Mouse (Mus musculus) inflammation-experienced regulatory T-cells, adult 16 weeks (primary cell): ENCODE results near the gene Slc22a26. TPM values are rescaled to one million over a fixed set of nuclear protein-coding genes. Genes with fewer than 3 reads are reported as not detected.

ENCODE experiments used
- polyA plus RNA-seq: library from polyadenylated mRNA; unstranded; fragments of 100-300 nt; shearing (Covaris generic); gene quantifications from one replicate; pipeline ENCODE4 v1.2.1, GENCODE M21; 2017

The Slc22a26 gene
- polyA plus RNA-seq = not detected

DNA sequence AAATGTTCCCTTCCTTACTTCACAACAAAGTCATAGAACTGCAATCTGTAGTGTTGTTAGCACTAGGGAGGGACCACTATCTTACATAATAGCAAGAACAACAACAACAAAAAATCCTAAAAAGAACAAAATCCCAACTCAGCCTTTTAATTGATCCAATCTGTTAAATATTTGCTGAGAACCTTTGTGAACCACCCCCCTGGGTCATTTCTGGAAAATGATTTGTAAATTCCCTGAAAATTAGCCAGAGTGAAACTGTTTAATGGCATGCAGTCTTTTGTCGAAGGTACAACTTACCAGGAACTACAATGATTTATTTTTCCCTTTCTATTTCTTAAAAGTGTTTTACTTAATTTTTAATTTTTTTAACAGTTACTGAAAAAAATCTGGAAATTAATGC lies at the start of gene Slc22a26:
TSS of gene Slc22a26 (minus strand) at position 97 of the 400 bp plus-strand sequence.

Other genes with a start within 250 kb of the Slc22a26 start
- gene Pla2g16, start 245.2 kb downstream of the Slc22a26 start, polyA plus RNA-seq = 111 TPM
- not detected for gene Lgals12, start 195.5 kb downstream of the Slc22a26 start, polyA plus RNA-seq
- not detected for gene Hrasls5, start 190.1 kb downstream of the Slc22a26 start, polyA plus RNA-seq
- not detected for gene Slc22a19, start 91.4 kb downstream of the Slc22a26 start, polyA plus RNA-seq
- gene Slc22a27, start 163.4 kb upstream of the Slc22a26 start, polyA plus RNA-seq = not detected